Mouse (Mus musculus) liver, adult 2 months (tissue): ENCODE results near the gene Vps35l. TPM values are rescaled to one million over a fixed set of nuclear protein-coding genes. Genes with fewer than 3 reads are reported as not detected.

Source experiments
- DNase-seq: peaks from one replicate; pipeline ENCODE4 v3.0.0-alpha.2; 2011; ENCODE audit warnings: low read depth, low spot score; ENCODE audit errors: extremely low read depth
- H3K27ac ChIP-seq: fragments of 200-500 bp; replicated peaks from 2 replicates; pipeline ENCODE4 v1.5.1; 2012; ENCODE audit warnings: low read depth, mild to moderate bottlenecking, control low read depth, inconsistent platforms, low read length; ENCODE audit not compliant: insufficient read depth
- H3K27me3 ChIP-seq: fragments of 200-500 bp; 2 replicates; pipeline ENCODE4 v1.6.1; 2012; ENCODE audit warnings: mild to moderate bottlenecking, moderate library complexity, low read length, inconsistent platforms; ENCODE audit not compliant: control insufficient read depth, insufficient read depth
- H3K36me3 ChIP-seq: fragments of 200-500 bp; 2 replicates; pipeline ENCODE4 v1.6.1; 2012; ENCODE audit warnings: low read length, inconsistent platforms; ENCODE audit not compliant: control insufficient read depth, insufficient read depth
- H3K4me1 ChIP-seq: fragments of 200-500 bp; 2 replicates; pipeline ENCODE4 v1.6.1; 2011; ENCODE audit warnings: low read length; ENCODE audit not compliant: control insufficient read depth, insufficient read depth
- H3K4me3 ChIP-seq: fragments of 200-500 bp; 2 replicates; pipeline ENCODE4 v1.5.1; 2011; ENCODE audit warnings: low read depth, mild to moderate bottlenecking, control low read depth, low read length, moderate library complexity; ENCODE audit not compliant: insufficient read depth
- H3K79me2 ChIP-seq: fragments of 200-500 bp; 2 replicates; pipeline ENCODE4 v1.6.1; 2012; ENCODE audit warnings: inconsistent platforms, mild to moderate bottlenecking, low read length, moderate library complexity; ENCODE audit not compliant: control insufficient read depth, insufficient read depth
- H3K9ac ChIP-seq: fragments of 200-500 bp; 2 replicates; pipeline ENCODE4 v1.6.1; 2012; ENCODE audit warnings: low read depth, mild to moderate bottlenecking, control low read depth, inconsistent platforms, low read length
- CTCF ChIP-seq: fragments of 200-500 bp; IDR thresholded peaks from 2 replicates; pipeline ENCODE4 v1.5.1; 2011; ENCODE audit warnings: low read depth, low read length, control low read depth
- POLR2A ChIP-seq: fragments of 200-500 bp; IDR thresholded peaks from 2 replicates; pipeline ENCODE4 v1.6.1; 2011; ENCODE audit warnings: low read length, control low read depth; ENCODE audit not compliant: insufficient read depth; ENCODE audit errors: extremely low read depth
- WGBS: fragments of 180-500 bp; shearing (Covaris S2); methylation state at CpG from one replicate; pipeline ENCODE4 v1.1.7; 2018; 5-methylcytosine and 5-hydroxymethylcytosine counted together
- polyA plus RNA-seq: library from polyadenylated mRNA; depleted of rRNA; stranded (reverse); fragments of >200 nt; gene quantifications from 2 replicates; pipeline ENCODE4 v1.2.3, GENCODE M21; 2012
- total RNA-seq: library from RNA; depleted of rRNA; stranded (reverse); fragments of >200 nt; gene quantifications from 2 replicates; pipeline ENCODE4 v1.2.3, GENCODE M21; 2014

Gene Vps35l
- total and polyA plus RNA-seq, 2 experiments, result 16.3 to 22.3 TPM

DNA sequence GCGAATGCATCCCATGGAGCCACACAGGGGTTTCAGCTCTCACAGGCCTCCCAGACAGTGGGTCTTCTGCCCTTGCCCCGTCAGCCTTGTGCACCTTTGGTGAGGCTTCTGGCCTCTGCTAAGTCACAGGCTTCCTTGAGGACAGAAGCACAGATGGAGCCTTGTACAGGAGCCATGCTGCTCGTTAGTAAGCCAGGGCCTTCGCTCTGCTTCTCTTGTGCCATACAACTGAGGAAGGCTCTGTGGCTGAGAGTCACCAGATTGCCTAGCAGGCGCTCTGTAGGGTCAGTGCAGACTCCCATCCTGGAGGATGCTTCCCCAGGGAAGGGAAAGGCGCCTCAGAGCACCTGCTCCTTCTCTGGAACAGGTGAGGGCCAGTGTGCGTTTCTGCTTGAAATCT is 36.0 kb downstream of the Vps35l start:
- 95% methylated on average over 7 of the region's 7 CpGs for WGBS

DNA sequence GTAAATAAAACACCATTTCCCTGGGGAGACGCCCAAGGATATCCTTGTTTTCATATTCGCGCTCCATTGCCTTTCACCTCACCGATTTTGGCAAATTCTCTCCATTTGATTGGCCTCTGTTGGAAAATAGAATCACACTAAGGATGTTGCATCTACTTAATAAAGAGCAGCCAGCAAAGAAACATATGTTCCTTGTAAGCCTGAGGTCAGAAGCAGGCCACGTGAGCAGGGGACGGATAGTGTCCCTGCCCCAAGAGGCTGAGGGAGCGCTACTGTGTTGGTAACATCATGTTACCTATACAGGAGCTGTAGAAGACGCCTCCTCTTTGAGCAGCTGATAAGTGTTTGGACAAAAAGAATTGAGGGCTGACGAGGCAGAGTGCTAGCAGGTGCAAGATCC is 36.5 kb downstream of the Vps35l start:
- TF ChIP-seq CTCF (no peak), POLR2A (no peak)
- Histone ChIP-seq H3K79me2 (no peaks in the 10 kb centered on the region), H3K9ac (no peak overlapping the region), H3K27me3 (no peaks in the 10 kb centered on the region), H3K36me3 (peaks cover 4% of the 10 kb centered on the region; the same call in 1 of the 2 replicates), H3K27ac (no peak overlapping the region), H3K4me1 (no peaks in the 10 kb centered on the region), H3K4me3 (no peak overlapping the region)
- DNase-seq, result no peak
- 90% methylated on average over 9 of the region's 9 CpGs for WGBS

More for the DNA sequence above, 36.0 kb downstream of the Vps35l start:
- Histone ChIP-seq H3K27me3 (no peaks in the 10 kb centered on the region), H3K9ac (no peak overlapping the region), H3K27ac (no peak overlapping the region), H3K79me2 (no peaks in the 10 kb centered on the region), H3K4me1 (no peaks in the 10 kb centered on the region), H3K36me3 (peaks cover 4% of the 10 kb centered on the region; the same call in 1 of the 2 replicates), H3K4me3 (no peak overlapping the region)
- DNase-seq, result no peak
- TF ChIP-seq POLR2A, result no peak
- no peak for TF ChIP-seq CTCF

DNA sequence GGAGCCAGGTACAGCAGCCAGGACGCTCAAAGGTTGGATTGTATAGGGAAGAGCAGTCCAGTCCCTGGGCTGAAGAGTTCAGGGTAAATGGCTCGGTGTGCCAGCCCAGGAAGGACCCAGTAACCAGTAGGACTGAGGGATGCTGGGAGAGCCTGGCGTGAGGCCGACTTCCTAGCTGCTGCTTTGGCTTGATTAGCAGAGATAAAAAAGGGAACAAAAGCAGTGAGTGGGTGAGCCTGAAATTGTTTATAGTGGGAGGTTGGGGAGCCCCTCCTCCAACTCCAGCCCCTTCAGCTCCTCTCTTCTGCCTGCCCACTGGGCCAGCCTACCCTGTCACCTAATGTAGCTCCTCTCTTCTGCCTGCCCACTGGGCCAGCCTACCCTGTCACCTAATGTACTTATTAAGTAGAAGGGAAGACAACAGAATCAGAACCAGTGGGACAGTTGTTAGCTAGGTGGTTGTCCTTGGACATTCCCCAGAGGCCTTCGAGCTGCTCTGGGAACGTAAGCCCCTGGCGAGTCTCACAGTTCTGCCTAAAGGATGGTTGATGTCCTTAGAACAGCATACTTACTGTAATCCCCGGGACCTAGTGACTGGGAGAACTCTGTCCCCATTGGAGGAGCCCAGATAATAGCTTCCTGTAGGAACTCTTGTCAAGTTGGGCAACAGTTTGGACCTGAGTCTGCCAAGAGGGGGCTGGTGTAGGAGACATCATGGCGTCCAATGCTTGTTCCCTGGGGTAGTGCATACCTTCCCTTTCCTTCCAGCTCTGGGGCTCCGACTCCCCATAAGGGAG is 37.8 kb downstream of the Vps35l start:
- Histone ChIP-seq H3K4me1 (no peaks in the 10 kb centered on the region), H3K79me2 (no peaks in the 10 kb centered on the region), H3K27ac (no peak overlapping the region), H3K9ac (no peak overlapping the region), H3K27me3 (no peaks in the 10 kb centered on the region), H3K36me3 (peaks cover 4% of the 10 kb centered on the region; the same call in 1 of the 2 replicates), H3K4me3 (no peak overlapping the region)
- no peak for DNase-seq
- TF ChIP-seq CTCF, result no peak
- TF ChIP-seq POLR2A, result no peak
- WGBS, result 83% methylated on average over 10 of the region's 10 CpGs

DNA sequence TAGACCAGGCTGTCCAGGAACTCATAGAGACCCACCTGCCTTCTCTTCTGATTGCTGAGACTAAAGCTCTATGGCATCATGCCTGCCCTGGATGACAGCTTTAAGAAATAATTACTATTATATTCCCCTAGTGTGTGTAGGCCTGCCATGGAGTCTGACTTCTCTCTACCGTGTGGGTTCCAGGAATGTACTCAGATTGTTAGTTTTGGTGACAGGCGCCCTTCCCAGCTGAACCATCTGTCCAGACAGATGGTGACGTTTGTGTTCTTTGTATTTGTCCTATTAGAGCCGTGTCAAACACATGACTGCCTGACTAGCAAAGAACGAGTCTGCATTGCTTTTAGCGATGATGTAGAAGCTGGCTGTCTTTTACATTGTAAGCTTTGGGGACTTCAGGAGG is 38.5 kb downstream of the Vps35l start:
- H3K4me3 ChIP-seq, result no peak overlapping the region
- WGBS, result 85% methylated on average over 6 of the region's 6 CpGs
- TF ChIP-seq CTCF, result no peak
- TF ChIP-seq POLR2A, result no peak
- H3K79me2 ChIP-seq, result no peaks in the 10 kb centered on the region
- no peaks in the 10 kb centered on the region for H3K27me3 ChIP-seq
- no peak overlapping the region for H3K9ac ChIP-seq
- no peak overlapping the region for H3K27ac ChIP-seq
- H3K4me1 ChIP-seq, result no peaks in the 10 kb centered on the region
- DNase-seq, result no peak
- peaks cover 4% of the 10 kb centered on the region; the same call in 1 of the 2 replicates for H3K36me3 ChIP-seq

DNA sequence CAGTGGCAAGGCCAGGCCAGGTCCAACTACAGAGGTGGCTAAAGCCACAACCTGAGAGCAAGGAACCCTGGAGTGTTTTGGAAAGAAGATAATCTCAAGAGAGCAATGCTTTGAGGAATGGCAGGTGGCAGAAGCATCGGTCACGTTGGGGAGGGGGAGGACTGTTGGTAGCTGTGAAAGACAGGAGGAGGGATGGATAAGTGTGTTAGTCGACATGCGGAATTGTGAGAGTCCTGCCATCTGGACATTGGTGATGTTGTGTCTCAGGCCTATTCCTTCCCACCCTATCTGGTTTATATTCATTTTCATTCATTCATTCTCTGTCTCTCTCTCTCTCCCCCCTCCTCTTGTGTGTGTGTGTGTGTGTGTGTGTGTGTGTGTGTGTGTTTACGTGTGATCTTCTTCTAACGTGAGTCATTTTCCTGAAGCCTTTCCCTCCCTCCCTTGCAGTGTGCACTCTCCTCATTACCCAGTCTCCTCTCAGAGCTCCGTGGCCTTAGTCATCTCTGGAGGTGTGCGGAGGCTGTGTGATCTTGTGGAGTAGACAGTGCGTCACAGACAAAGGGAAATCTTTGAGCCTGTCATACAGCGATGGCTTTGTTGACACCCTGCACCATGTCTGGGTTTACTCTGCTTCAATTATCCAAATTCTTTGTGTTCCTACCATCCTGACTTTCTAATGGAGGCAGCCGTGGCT is 43.4 kb downstream of the Vps35l start:
- no peak for TF ChIP-seq POLR2A
- TF ChIP-seq CTCF, result no peak
- H3K4me3 ChIP-seq, result no peak overlapping the region
- no peaks in the 10 kb centered on the region for H3K79me2 ChIP-seq
- H3K4me1 ChIP-seq, result no peaks in the 10 kb centered on the region
- DNase-seq, result no peak
- WGBS, result 96% methylated on average over 11 of the region's 11 CpGs
- no peaks in the 10 kb centered on the region for H3K27me3 ChIP-seq
- no peak overlapping the region for H3K27ac ChIP-seq
- peaks cover 10% of the 10 kb centered on the region; the same call in 1 of the 2 replicates for H3K36me3 ChIP-seq
- no peak overlapping the region for H3K9ac ChIP-seq
